Mouse (Mus musculus): ENCODE data around the gene Wdfy1.

Gene Wdfy1

DNA sequence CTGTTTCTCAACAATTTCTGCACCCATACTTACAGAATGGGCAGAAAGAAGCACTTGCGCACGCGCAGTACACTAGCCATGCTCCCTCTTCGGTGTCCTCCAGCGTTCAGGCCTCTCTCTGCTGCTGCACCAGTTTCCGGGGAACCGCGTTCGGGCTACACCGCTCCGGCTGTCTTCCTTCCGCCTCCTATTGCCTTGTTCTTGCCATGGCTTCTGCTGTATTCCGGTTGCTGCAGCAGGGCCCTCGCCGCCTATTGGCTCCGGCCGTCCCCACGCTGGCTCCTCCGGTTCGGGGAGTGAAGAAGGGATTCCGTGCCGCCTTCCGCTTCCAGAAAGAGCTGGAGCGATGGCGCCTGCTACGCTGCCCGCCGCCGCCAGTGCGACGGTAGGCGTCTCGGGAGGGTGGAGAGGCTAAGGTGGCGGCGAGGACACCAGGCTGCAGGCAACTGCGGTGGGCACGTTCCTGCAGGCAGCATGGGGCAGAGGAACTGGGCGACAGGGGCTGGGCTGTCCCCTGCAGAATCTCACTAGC, at the start of gene Wdfy1, which contains the start of gene Mrpl44:
Gene Wdfy1, minus strand, starts transcription at position 217 of the 532 bp plus-strand sequence.
Gene Mrpl44, plus strand, starts transcription at position 92 of the 532 bp plus-strand sequence.
- peak; percentile 96 for DNase-seq

DNA sequence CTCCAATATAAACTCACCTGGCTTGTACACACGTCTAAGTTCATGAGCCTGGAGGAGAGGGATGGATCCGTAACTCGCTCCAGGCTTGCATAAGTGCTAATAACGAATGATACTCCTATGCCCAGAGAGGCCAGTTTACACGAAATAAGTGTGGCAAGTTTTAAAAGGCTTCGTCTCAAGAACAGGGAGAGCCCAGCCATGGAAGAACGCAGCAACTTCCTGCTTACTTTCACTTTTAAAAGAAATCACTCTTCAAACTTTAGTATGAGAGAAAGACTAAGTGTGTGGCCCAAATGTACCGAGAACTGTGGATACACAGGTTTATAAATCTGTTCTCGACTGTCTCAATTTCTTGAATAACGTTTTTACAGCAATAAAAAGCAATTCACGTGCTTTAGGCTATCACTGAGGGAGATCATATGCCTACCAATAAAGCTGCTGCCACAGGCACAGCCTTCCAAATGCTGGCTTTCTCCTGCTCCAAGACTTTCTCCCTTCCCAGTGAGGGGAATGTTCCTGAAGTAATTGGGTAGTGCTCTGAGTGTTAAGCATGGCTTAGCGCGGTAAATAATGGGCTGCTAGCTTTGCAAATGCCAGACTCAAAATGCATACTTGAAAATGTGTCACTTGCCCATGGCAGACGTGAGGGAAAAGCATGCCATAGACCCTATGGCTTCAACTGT, 48.1 kb upstream of the Wdfy1 start:
- DNase-seq, result no peak

DNA sequence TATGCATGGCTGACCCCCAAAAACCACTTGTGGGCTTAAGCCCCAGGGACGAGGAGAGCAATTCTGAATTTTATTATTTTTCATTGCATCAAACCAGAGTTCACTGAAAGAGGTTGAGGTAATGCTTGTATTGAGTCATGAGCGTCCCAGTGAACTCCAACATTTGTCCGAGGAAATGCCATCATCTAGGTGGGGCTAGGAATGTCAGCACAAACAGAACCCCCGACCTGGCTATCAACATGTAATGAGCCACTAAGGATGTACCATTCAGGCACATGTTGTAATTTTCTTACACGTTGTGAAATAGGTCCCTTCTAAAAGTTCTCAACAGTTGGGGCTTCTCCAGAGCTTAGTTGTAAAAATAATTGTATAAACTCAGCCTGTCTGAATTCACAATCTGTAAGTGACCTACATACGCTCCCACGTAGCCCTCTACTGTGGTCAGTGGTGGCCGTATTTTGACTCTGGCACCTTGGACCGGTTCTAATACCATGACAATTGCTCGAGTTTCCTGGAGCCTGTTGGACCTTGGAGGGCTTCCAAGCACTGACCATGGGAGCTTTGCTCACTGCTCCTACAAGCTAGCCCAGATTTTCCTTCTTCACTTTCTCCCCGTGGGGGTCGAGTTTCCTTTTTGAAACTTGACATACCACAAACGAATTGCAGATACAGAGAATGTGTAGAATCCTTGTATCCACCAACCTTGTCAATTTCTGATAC, 47.0 kb upstream of the Wdfy1 start:
- DNase-seq, result peak; percentile 7

DNA sequence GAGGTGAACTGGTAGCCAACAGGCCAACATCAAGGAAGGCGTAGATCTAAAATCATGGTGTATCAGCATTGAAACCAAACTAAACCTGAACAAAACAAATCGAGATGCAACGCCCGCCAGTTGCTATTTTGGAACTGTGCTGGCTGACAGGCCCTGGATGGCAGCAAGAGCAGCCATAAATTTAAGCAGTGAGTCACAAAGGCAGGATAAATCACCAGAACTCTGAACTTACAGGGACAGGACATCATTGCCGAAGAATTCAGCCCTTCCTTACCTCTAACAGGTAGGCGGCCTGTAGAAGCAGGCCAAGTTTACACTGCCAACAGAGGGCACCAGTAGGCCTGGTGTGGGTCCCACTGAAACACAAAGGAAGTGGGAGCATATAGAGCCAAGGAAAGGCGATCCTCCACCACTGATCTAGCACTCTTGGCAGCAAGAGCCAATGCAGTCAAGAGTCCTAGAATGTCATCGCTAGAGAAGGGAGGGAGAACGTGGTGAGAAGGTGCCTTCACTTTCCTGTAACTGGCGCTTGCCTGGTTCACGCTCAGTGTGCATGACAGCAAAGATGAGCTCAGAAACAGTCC, 43.4 kb upstream of the Wdfy1 start:
- DNase-seq, result no peak

DNA sequence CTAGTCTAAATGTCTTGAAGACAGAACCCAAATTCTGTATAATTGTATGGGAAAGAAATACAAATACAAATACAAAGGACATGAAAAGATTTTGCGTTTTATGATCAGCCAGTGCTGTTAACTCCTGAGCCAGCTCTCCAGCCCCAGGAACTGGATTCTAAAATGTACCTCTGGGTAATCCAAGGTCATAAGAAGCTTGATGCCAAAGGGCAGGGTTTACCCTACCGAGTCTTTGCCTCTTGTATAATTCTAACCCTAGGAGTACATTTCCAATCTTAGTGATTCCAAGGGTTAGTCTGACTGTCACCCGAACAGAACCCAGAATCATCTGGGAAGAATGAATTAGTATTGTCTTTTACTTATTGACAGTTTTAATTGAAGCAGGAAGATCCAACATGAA, 39.5 kb upstream of the Wdfy1 start:
- no peak for DNase-seq

DNA sequence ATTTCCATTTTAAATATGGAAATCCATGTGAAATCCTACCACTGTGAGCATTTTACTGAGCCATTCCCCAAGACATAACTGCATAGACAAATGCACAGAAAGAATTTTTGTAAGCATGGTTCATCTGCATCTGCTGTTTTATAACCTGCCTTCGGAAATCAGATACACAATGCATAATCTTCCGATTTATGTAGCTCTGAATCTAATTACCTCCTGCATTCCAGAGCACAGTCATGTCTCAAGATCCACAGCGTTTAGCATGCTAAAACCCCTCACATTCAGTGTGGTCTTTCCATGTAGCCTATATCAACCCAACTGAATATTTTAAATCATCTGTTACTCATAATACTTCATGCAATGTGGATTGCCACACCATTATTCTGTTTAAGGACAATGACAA, 33.5 kb upstream of the Wdfy1 start:
- no peak for DNase-seq

DNA sequence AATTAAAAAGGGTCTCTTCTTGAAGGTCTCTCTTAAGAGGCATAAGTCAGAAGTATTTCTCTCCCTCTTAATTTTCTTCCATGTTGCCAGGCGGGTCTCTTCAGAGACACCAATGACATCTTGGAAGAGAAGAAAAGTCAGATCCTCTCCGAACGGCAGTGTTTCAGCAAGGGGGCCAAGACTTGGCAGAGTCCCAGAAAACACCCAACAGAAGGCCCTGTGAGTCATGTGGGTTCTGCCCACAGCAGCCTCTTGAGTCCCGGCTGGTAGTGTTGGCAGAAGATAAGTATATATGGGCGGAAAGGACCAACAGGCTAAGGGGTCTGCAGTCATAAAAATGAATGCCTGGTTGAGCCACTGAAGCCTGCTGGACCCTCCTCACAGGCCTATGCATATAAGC, 30.9 kb upstream of the Wdfy1 start:
- no peak for DNase-seq

DNA sequence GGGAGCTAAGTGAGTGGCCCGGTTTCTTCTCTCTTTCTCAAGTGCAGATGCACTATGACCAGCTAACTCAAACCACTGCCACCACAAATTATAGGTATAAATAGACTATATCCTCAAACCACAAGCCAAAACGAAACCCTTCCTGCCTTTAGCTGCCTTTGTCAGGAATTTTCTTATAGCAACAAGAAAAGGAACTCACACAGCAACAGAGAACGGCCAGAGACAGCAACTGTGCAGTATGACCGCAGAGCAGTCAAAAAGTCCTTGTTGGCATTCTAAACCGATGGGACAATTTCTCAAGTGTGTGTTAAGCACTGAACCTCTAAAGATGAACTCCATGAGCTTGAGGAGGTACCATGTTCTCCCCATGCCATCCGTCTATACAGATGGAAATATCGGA, 27.7 kb upstream of the Wdfy1 start:
- no peak for DNase-seq

DNA sequence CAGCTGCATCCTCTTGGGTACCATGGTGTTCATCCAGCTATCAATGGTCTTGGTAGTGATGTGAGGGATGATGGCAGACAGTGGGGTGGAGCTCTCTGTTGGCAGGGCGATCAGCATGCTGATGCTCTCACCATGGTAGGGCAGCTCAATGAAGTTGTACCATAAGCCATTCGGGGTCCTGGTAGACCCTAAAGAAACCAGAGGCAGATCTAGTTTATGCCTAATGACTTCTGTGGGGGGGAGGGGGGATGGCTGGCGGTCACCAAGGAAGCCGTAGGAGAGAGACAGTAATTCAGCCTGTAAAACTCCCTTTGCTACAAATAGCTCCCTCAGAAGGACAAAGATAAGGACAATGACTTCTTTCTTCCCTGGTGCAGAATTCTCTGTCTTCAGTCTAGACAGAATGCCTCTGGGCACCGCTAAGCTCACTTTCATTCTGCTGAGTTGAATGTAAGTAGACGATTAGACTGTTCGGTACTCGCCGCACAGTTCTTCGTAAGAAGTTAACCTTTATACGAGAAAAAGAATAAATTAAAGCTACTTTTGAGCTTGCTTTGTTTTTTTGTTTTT, 27.0 kb upstream of the Wdfy1 start:
- DNase-seq, result no peak

DNA sequence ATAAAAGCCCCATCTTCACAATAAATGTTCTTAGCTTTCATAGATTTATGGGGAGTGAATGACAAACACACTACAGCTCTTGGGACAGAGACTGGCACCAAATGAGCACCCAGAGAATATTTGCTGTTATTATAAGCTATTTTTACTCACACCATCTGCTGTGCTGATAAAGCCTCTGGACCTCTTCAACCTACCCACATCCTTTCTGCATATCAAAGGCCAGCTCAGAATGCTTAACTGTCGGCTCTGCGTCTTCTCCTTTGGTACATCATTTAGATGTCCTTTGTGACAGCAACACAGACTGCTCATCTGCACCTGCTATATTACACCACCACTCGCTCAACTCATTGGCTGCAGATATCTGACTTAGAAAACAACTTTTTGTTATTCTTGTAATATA, 21.1 kb upstream of the Wdfy1 start:
- no peak for DNase-seq

DNA sequence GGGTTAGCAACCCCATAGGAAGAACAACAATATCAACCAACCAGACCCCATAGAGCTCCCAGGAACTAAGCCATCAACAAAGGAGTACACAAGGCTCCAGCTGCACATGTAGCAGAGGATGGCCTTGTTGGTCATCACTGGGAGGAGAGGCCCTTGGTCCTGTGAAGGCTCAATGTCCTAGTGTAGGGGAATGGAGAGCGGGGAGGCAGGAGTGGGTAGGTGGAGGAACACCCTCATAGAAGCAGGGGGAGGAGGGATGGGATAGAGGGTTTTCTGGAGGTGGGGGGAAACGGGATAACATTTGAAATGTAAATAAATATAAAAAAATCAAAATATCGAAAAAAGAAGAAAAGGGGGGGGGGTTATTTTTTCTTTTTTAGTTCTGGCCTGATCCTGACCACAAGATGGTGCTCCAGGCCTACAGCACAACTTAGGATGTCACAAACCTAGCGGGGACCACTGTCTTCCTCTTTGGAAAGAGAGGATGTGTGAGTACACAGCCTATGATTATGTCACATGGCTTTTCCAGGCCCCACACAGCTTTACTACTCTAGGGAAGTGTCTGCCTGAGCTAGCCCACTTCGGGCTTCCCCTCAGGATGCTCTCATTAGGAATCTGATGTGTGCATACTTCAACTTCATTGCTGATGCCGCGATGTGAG, 10.5 kb upstream of the Wdfy1 start:
- DNase-seq, result no peak

DNA sequence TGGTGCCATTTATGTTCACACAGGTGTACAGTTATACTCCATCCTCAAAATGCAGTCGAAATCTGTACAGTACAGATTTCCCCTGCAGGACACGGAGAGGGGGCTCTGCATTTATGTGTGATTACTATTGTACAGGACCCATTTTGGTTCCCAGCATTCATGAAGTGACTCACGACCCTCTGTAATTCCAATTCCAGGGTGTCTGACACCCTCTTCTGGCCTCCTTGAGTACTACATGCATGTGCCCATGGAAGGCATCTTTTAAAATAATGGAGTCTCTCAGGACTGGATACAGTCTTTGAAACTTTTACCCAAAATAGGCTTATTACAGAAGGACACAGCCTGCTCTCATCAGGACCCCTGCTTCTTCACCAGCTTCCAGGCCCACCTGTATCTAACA, 6.5 kb upstream of the Wdfy1 start:
- no peak for DNase-seq

DNA sequence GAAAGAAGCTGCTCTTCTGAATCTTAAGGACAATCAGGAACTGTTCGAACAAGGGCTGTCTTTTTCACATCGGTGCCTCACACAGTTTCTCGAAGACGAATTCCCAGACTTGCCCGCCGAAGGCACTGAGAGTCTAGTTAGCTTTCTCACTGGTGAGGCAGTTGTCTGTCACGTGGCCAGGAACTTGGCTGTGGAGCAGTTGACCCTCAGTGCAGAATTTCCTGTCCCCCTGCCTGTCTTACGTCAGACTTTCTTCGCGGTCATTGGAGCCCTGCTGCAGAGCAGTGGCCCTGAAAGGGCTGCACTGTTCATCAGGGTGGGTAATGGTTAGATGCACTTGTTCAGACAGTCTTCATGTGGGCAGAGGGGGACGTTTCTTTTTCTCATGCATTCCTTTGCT, 2.1 kb upstream of the Wdfy1 start:
- no peak for DNase-seq

DNA sequence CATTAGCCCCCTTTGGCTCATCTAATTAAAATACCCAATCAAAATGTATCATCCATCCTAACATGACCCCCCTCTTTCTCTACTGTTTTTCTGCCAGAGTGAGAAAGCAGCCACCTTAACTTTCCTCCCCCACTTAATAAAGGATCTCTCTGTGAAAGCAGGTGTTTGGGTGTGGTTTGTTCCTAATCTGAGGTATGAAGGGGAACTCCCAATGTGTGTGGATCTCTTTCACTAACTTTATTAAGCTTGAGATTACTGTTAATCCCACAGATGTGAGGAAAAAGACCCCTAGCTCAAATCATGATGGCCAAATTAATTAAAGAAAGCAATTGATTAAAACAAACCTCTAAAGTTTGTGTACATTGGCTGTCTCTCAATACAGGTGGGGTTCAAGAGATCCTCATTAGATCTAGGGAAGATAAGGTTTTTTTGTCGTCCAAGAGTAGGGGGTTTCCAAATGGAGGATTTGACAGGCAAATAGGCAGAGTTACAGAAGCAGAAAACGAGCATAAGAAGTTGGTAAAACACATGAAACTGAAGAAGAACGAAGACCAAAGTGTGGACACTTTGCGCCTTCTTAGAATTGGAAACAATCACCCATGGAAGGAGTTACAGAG, 1.7 kb downstream of the Wdfy1 start:
- DNase-seq, result no peak

DNA sequence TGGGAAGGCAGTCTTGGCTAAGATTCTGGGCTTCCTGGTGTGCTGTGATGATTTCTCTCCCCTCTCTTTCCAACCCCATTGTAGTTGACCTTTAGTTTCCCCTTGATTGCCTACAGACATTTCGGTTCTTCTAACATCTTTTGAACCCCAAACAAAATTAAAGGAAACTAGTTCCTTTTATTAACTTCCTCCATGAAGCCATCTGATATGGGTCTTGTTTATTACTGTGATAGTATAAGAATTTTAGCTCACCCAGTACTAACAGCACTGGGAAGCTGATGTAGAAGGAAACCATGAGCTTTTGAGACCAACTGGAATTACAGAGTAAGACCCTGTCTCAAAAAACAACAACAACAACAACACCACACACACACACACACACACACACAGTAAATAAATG, 7.7 kb downstream of the Wdfy1 start:
- DNase-seq, result no peak

DNA sequence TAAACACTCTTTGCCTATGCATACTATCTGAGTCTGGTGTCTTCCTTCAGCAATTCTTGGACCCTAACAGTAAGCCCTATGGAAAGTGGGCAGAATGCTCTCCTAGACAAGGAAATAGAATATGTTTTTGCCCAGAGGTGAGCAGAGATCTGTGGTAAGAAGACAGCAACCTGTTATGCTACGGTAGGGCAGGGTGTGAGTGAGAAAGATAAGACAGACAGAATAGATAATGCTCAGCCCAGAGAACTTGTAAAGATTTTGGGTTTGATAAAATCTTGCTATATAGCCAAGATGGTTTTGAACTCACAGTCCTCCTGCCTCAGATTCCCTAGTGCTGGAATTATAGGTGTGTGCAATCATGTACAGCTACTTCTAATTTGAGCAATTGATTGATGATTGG, 11.5 kb downstream of the Wdfy1 start:
- no peak for DNase-seq

DNA sequence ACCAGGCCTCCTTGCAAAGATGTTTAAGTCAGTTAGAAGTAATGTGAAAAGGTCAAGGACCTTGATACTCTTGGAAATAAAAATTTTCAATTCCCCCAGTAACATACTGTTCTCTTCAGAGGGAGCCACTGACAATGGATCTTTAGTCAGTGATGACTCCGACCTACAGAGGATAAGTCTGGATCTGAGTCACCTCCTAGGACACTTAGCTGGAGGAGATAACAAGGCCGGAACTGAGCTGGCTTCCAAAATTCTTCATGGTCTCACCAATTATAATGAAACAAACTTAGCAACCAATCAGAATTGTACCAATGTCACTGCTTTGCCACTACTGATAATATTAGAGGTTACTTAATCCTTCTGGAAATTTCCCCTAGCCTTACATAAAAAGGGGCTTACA, 11.9 kb downstream of the Wdfy1 start:
- no peak for DNase-seq

DNA sequence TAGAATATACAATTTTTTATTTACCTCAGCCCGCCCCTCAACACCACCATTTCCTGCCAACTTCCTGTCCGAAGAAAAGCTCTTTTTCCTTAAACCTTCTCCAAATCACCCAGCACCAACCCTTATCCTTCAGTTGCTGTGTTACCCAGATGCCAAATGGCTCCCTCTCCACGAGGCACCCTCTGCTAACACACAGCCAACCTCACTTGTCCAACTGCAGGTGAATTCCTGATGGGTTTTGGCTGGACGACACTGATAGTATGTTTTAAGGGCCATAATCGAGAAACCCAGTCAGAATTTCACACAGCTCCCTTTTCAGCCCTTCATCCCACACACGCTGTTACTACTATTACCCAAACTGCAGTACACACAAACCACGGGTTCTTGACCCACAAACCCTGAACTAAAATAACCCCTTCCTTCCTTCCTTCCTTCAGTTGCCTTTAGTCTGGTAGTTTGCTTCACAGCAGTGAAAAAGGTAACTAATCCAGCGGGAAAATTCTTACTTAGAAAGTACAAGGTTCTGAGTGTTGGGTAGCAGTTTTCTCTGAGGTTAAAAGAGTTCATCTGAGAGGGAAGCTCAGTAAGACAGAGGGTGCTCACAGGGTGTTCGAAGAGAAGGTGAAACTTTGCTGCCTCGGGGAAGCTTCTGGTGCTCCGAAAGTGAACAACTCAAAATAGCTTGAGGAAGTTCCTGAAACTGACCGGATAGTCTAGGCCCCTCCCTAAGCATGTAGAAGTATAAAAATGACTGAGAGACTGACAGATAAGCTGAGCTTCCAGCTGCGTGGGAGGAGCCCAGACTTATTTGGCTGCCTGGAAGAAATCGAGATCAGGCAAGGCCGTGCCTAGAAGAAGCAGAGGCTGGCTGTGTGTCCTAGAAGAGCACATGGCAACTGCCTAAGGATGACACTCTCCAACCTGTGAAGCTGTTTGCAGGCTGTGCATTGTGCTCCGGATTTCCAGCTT, 13.4 kb downstream of the Wdfy1 start:
- DNase-seq, result peak; percentile 34

DNA sequence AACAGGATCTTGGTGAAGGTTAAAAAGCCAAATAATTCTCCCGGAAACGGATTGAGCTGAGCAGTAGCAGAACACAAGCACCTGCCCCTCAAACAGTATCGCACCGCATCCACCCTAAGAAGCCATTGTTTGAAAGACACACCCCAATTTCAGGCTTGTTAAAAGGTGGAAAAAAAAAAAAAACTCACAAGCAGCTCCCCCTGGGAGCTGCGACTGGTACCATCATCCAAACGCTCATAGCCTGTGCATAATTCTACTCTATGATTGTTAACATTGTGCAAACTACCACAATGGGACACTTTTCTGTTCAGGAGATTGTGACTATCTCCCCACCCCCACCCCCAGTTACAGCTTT, 14.0 kb downstream of the Wdfy1 start:
- DNase-seq, result no peak

DNA sequence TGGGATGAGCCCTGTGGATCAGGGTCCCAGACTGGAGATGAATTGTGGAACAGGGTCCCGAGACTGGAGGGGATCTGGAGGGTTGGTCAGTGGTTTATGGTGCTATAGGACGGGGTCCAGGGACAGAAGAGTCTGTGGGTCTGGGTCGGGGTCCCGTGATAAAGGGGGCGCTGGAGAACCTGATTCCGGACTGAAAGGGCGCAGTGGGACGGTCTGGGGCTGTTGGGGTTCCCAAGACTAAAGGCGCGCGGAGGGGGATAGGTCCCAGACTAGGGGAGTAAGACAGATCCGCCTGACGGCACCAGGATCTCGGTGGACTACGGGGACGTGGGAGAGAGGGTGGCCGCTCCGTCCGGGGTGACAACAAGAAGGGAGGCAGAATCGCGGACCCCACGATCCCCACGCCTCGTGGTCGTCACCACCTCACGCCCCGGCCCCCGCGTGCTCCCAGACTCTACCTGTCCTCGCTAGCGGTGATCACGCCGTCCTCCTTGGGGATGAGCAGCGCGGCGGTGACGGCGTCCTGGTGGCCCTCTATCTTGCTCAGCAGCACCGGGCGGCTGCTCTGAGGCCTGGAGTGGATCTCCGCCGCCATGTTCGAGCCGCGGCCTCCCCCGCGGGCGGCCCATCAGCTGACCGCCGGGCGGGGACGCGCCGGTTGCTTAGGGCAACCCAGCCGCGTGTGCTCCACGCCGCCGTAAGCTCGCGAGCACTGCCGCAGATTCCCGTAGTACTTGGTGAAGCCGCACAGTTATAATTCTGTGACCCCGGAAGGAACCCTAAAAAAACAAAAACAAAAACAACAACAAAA, 14.6 kb downstream of the Wdfy1 start:
- peak; percentile 83 for DNase-seq

DNA sequence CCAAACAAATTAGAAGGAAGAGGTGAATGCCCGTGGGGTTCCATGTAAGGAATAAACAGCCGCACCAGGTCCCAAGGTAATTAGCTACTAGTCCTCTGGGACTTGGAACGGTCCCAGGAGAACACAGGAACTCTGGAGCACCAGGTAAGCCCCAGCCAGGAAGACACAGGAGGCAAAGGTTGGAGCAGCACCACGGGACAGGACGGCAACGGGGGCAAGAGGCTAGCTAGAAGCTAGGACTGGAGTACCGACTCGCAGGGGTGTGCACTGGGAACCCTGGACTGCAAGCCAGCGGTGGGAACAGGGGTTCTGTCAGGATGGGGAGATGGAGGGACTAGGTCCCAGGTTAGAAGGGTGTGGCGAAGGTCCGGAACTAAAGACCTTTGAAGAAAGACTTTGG, 15.3 kb downstream of the Wdfy1 start:
- peak; percentile 58 for DNase-seq
